Mouse (Mus musculus): ENCODE results near the gene Kdm3a. TPM values are rescaled to one million over a fixed set of nuclear protein-coding genes. Genes with fewer than 3 reads are reported as not detected.
A peak's percentile ranks its signal among the peaks of the same experiment; 100 is the strongest.

Gene Kdm3a
- polyA plus RNA-seq, 1 experiment from 2014 or later, result 38.7 TPM

GRCm38 (mm10) chr6:71632486-71632828, 333 bp downstream of the Kdm3a start:
- ATAC-seq (ENCODE audit: insufficient read depth), result no peak
- Histone ChIP-seq H3K4me1 (ENCODE audit: insufficient read depth) (peaks cover 12% of the 10 kb centered on the region), H3K4me2 (peak overlapping the region; percentile 80), H3K27ac (ENCODE audit: low read depth) (peak overlapping the region; percentile 97), H3K9me3 (ENCODE audit: low read depth, low read length) (no peaks in the 10 kb centered on the region; the same call in 1 of the 2 replicates), H3K4me3 (ENCODE audit: low read depth, low read length) (peak overlapping the region; percentile 82), H3K36me3 (ENCODE audit: insufficient read depth) (peaks cover 28% of the 10 kb centered on the region), H3K27me3 (ENCODE audit: insufficient read depth, low read length) (no peaks in the 10 kb centered on the region), H3K9ac (peak overlapping the region; percentile 85)
- no peak for TF ChIP-seq CTCF (IDR thresholded peaks at IDR 0.05; ENCODE audit: low read depth)
- no peak for DNase-seq
- under 1% methylated on average over 40 of the region's 41 CpGs for WGBS

GRCm38 (mm10) chr6:71631706-71632461, 906 bp downstream of the Kdm3a start:
- TF ChIP-seq CTCF (IDR thresholded peaks at IDR 0.05; ENCODE audit: low read depth), result no peak
- 1% methylated on average over 42 of the region's 42 CpGs for WGBS
- Histone ChIP-seq H3K9ac (peak overlapping the region; percentile 85), H3K27ac (ENCODE audit: low read depth) (peak overlapping the region; percentile 97), H3K27me3 (ENCODE audit: insufficient read depth, low read length) (no peaks in the 10 kb centered on the region), H3K4me2 (peak overlapping the region; percentile 80), H3K36me3 (ENCODE audit: insufficient read depth) (peaks cover 33% of the 10 kb centered on the region), H3K9me3 (ENCODE audit: low read depth, low read length) (no peaks in the 10 kb centered on the region; the same call in 1 of the 2 replicates), H3K4me1 (ENCODE audit: insufficient read depth) (peaks cover 12% of the 10 kb centered on the region), H3K4me3 (ENCODE audit: low read depth, low read length) (peak overlapping the region; percentile 82)
- peak; percentile 63 for DNase-seq
- no peak for ATAC-seq (ENCODE audit: insufficient read depth)

- peak; percentile 22 for DNase-seq
- no peaks in the 10 kb centered on the region for H3K27me3 ChIP-seq (ENCODE audit: insufficient read depth, low read length)
- H3K27ac ChIP-seq (ENCODE audit: low read depth), result no peak overlapping the region
- no peak for ATAC-seq (ENCODE audit: insufficient read depth)
- H3K9ac ChIP-seq, result no peak overlapping the region; the same call in 1 of the 2 replicates
- no peaks in the 10 kb centered on the region; the same call in 1 of the 2 replicates for H3K9me3 ChIP-seq (ENCODE audit: low read depth, low read length)
- H3K4me2 ChIP-seq, result peak overlapping the region; percentile 80
- WGBS, result 1% methylated on average over 2 of the region's 2 CpGs
- TF ChIP-seq CTCF (IDR thresholded peaks at IDR 0.05; ENCODE audit: low read depth), result no peak
- peaks cover 12% of the 10 kb centered on the region for H3K4me1 ChIP-seq (ENCODE audit: insufficient read depth)
- peak overlapping the region; percentile 82 for H3K4me3 ChIP-seq (ENCODE audit: low read depth, low read length)
- peaks cover 40% of the 10 kb centered on the region for H3K36me3 ChIP-seq (ENCODE audit: insufficient read depth)
Observed at GRCm38 (mm10) chr6:71631196-71631595, 1.6 kb downstream of the Kdm3a start.

- H3K9me3 ChIP-seq (ENCODE audit: low read depth, low read length), result no peaks in the 10 kb centered on the region
- ATAC-seq (ENCODE audit: insufficient read depth) (no peak), DNase-seq (no peak)
- H3K4me3 ChIP-seq (ENCODE audit: low read depth, low read length), result no peak overlapping the region
- peaks cover 72% of the 10 kb centered on the region for H3K36me3 ChIP-seq (ENCODE audit: insufficient read depth)
- H3K4me1 ChIP-seq (ENCODE audit: insufficient read depth), result peaks cover 12% of the 10 kb centered on the region
- no peak overlapping the region for H3K27ac ChIP-seq (ENCODE audit: low read depth)
- TF ChIP-seq CTCF (IDR thresholded peaks at IDR 0.05; ENCODE audit: low read depth), result no peak
- H3K4me2 ChIP-seq, result no peak overlapping the region
- H3K9ac ChIP-seq, result no peak overlapping the region
- no peaks in the 10 kb centered on the region for H3K27me3 ChIP-seq (ENCODE audit: insufficient read depth, low read length)
Observed at GRCm38 (mm10) chr6:71627325-71627724, 5.5 kb downstream of the Kdm3a start.

- Histone ChIP-seq H3K4me1 (ENCODE audit: insufficient read depth) (peaks cover 8% of the 10 kb centered on the region), H3K36me3 (ENCODE audit: insufficient read depth) (peaks cover 83% of the 10 kb centered on the region), H3K9me3 (ENCODE audit: low read depth, low read length) (no peaks in the 10 kb centered on the region), H3K27ac (ENCODE audit: low read depth) (no peak overlapping the region), H3K4me2 (no peak overlapping the region), H3K9ac (no peak overlapping the region), H3K4me3 (ENCODE audit: low read depth, low read length) (no peak overlapping the region), H3K27me3 (ENCODE audit: insufficient read depth, low read length) (no peaks in the 10 kb centered on the region)
- TF ChIP-seq CTCF (IDR thresholded peaks at IDR 0.05; ENCODE audit: low read depth), result no peak
- 95% methylated on average over 2 of the region's 2 CpGs for WGBS
- DNase-seq (no peak), ATAC-seq (ENCODE audit: insufficient read depth) (no peak)
Observed at GRCm38 (mm10) chr6:71625984-71626383, 6.8 kb downstream of the Kdm3a start.

GRCm38 (mm10) chr6:71624723-71625122, 8.1 kb downstream of the Kdm3a start:
- H3K27ac ChIP-seq (ENCODE audit: low read depth), result no peak overlapping the region
- ATAC-seq (ENCODE audit: insufficient read depth) (no peak), DNase-seq (no peak)
- H3K9me3 ChIP-seq (ENCODE audit: low read depth, low read length), result no peaks in the 10 kb centered on the region
- no peak overlapping the region for H3K4me3 ChIP-seq (ENCODE audit: low read depth, low read length)
- H3K4me1 ChIP-seq (ENCODE audit: insufficient read depth), result no peaks in the 10 kb centered on the region
- H3K4me2 ChIP-seq, result no peak overlapping the region
- no peaks in the 10 kb centered on the region for H3K27me3 ChIP-seq (ENCODE audit: insufficient read depth, low read length)
- no peak for TF ChIP-seq CTCF (IDR thresholded peaks at IDR 0.05; ENCODE audit: low read depth)
- no peak overlapping the region for H3K9ac ChIP-seq
- peaks cover 83% of the 10 kb centered on the region for H3K36me3 ChIP-seq (ENCODE audit: insufficient read depth)

- ATAC-seq (ENCODE audit: insufficient read depth) (no peak), DNase-seq (no peak)
- 79% methylated on average over 5 of the region's 5 CpGs for WGBS
- H3K4me1 ChIP-seq (ENCODE audit: insufficient read depth), result no peaks in the 10 kb centered on the region
- H3K4me3 ChIP-seq (ENCODE audit: low read depth, low read length), result no peak overlapping the region
- H3K9ac ChIP-seq, result no peak overlapping the region
- H3K27me3 ChIP-seq (ENCODE audit: insufficient read depth, low read length), result no peaks in the 10 kb centered on the region
- no peak for TF ChIP-seq CTCF (IDR thresholded peaks at IDR 0.05; ENCODE audit: low read depth)
- peaks cover 85% of the 10 kb centered on the region for H3K36me3 ChIP-seq (ENCODE audit: insufficient read depth)
- no peak overlapping the region for H3K27ac ChIP-seq (ENCODE audit: low read depth)
- no peak overlapping the region for H3K4me2 ChIP-seq
- no peaks in the 10 kb centered on the region for H3K9me3 ChIP-seq (ENCODE audit: low read depth, low read length)
Observed at GRCm38 (mm10) chr6:71621981-71622380, 10.8 kb downstream of the Kdm3a start.

Data from lung, embryonic 14.5 days (tissue).